Mouse (Mus musculus): Measurements from ENCODE around the gene Caprin1.

Gene Caprin1

GRCm38 (mm10) chr2:103797491-103798009 lies at the start of gene Caprin1:
Gene Caprin1 (minus strand): TSS chr2:103797649.
- WGBS = under 1% methylated on average over 33 of the region's 33 CpGs

GRCm38 (mm10) chr2:103846875-103847274 lies 49.4 kb upstream of the Caprin1 start:
- WGBS = 90% methylated on average over 1 of the region's 1 CpGs

GRCm38 (mm10) chr2:103846271-103846670 lies 48.8 kb upstream of the Caprin1 start:
- 92% methylated on average over 4 of the region's 4 CpGs for WGBS

GRCm38 (mm10) chr2:103844016-103844415 lies 46.6 kb upstream of the Caprin1 start:
- WGBS = 94% methylated on average over 2 of the region's 2 CpGs

- 96% methylated on average over 13 of the region's 13 CpGs for WGBS
Observed at GRCm38 (mm10) chr2:103843321-103843720, 45.9 kb upstream of the Caprin1 start.

- 65% methylated on average over 5 of the region's 5 CpGs for WGBS
Observed at GRCm38 (mm10) chr2:103842299-103842698, 44.9 kb upstream of the Caprin1 start.

- WGBS = 75% methylated on average over 3 of the region's 3 CpGs
Observed at GRCm38 (mm10) chr2:103838483-103838882, 41.0 kb upstream of the Caprin1 start.

- 83% methylated on average over 4 of the region's 4 CpGs for WGBS
Observed at GRCm38 (mm10) chr2:103837166-103837565, 39.7 kb upstream of the Caprin1 start.

GRCm38 (mm10) chr2:103835614-103836395 lies 38.4 kb upstream of the Caprin1 start:
- 63% methylated on average over 11 of the region's 11 CpGs for WGBS

- WGBS = 78% methylated on average over 3 of the region's 3 CpGs
Observed at GRCm38 (mm10) chr2:103833816-103834445, 36.5 kb upstream of the Caprin1 start.

GRCm38 (mm10) chr2:103832899-103833298 lies 35.5 kb upstream of the Caprin1 start:
- 81% methylated on average over 5 of the region's 5 CpGs for WGBS

GRCm38 (mm10) chr2:103824916-103825315 lies 27.5 kb upstream of the Caprin1 start:
- WGBS = 61% methylated on average over 4 of the region's 4 CpGs

GRCm38 (mm10) chr2:103822560-103822959 lies 25.1 kb upstream of the Caprin1 start:
- 74% methylated on average over 7 of the region's 7 CpGs for WGBS

- WGBS = 43% methylated on average over 6 of the region's 6 CpGs
Observed at GRCm38 (mm10) chr2:103817145-103817895, 19.9 kb upstream of the Caprin1 start.

GRCm38 (mm10) chr2:103815976-103816375 lies 18.5 kb upstream of the Caprin1 start:
- 85% methylated on average over 3 of the region's 3 CpGs for WGBS

- WGBS = 78% methylated on average over 5 of the region's 5 CpGs
Observed at GRCm38 (mm10) chr2:103811465-103812191, 14.2 kb upstream of the Caprin1 start.

GRCm38 (mm10) chr2:103810412-103810811 lies 13.0 kb upstream of the Caprin1 start:
- 89% methylated on average over 6 of the region's 6 CpGs for WGBS

- WGBS = 87% methylated on average over 5 of the region's 5 CpGs
Observed at GRCm38 (mm10) chr2:103803770-103804530, 6.5 kb upstream of the Caprin1 start.

- WGBS = 95% methylated on average over 1 of the region's 1 CpGs
Observed at GRCm38 (mm10) chr2:103802422-103802821, 5.0 kb upstream of the Caprin1 start.

GRCm38 (mm10) chr2:103796861-103797466 lies 485 bp downstream of the Caprin1 start:
- WGBS = under 1% methylated on average over 57 of the region's 72 CpGs
